Mouse (Mus musculus): ENCODE data around the gene Ajm1. TPM values are rescaled to one million over a fixed set of nuclear protein-coding genes. Genes with fewer than 3 reads are reported as not detected.

The Ajm1 gene
- total RNA-seq, 2 experiments from 2014 or later, result 4.6 to 5.3 TPM

DNA sequence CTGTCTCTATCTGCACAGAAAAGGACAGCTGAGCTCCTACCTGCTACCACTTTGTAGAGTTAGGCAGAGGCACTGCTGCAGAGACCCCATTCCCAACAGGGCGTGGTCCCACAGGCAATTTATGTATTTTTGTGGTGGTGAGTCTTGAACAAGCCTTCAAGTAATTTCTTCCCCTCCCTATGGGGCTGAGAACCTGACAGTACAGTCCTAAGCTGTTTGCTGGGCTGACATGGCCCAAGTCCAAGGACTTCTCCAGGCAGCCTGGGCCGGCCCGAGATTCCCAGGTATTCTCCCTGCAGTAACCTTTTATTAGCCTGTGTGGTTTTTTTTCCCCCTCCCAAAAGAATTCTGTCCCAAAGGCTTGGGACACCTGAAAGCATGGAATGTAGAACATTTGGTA is 2.6 kb upstream of the Ajm1 start:
- no peak for DNase-seq (ENCODE audit: low spot score in 2 of 2)

DNA sequence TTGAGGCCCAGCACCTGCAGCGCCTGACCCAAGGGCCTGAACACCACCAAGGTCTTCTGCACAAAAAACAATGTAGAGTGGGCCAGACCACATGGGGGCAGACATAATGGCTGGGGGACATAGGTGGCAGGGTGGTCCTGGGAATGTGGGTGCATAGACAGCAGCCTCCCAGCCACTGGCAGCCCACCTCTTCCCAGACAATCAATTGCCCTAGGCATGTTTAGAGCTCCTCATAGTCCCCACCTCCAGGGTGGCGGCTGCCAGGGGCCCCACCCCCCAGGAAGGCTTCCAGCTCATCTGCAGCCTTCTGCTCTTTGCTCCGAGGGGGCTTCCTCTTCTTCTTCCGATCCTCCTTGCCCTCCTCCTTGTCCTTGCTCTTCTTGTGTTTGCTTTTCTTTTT is 2.0 kb upstream of the Ajm1 start:
- no peak for DNase-seq (ENCODE audit: low spot score in 2 of 2)

DNA sequence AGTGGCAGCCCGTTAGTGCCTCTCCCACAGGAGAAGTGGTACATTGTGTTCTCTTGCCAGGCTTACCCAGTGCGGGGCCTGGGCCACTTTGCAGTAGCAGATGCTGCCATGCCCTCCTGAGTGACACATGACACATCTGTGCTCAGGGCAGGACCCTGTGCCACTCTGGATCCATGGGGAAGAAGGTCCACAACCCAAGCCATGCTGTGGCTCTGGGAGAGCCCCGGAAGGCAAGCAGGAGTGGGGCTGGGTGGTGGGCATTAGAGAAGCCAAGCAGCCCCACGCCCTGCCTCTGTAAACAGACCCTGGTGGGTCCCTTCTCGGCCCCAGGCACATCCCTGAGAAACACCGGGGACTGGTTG is 1.5 kb upstream of the Ajm1 start:
- DNase-seq (ENCODE audit: low spot score in 2 of 2), result no peak

DNA sequence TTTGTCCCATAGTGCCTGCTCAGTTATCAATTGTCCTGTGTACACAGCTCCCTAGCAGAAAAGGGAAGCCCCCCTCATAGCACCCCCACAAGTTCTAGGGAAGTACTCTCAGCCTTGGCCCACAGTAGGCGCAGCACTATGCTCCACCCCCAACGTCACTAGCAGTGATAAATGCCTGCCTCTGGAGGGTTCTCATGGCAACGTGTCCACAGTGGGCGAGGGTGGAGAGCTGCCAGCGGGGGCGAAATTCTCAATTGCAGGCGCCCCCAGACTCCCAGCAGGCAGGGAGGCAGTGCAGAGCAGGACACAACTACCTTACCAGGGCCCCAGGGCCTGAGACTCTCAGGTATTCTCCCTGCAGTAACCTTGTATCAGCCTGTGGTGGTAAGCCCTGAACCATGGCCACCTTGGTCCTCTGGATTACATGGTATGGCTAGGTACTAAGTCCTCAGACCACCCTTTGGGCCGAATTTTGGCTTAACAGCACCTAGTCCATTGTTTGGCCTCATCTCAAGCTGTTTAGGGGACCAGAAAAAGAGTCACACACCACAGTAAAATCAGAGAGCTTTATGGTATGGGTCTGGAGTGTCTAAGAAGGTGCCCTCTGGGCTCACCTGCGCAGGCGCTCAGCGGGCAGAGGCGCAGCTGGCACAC is 1.0 kb upstream of the Ajm1 start:
- no peak for DNase-seq (ENCODE audit: low spot score in 2 of 2)

DNA sequence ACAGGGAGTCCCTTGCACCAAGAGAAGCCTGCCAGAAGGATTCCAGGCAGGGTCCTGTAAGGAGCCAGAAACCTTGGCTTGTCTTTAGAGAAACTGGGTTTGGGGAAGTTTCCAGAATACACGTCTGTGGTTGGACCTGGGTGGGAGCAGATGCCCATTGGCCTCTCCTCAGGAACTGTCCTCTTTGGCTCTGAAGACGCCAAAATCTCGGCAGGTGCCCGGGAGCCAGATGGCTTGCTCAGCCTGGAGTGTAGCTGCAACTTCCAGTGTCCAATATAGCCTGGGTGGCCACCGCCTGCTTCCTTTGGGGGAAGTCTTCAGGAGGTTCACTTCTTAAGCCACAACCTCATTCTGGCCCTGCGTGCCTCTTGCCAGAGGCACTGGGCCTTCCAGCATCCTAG is 344 bp upstream of the Ajm1 start:
- DNase-seq (ENCODE audit: low spot score in 2 of 2), result no peak

DNA sequence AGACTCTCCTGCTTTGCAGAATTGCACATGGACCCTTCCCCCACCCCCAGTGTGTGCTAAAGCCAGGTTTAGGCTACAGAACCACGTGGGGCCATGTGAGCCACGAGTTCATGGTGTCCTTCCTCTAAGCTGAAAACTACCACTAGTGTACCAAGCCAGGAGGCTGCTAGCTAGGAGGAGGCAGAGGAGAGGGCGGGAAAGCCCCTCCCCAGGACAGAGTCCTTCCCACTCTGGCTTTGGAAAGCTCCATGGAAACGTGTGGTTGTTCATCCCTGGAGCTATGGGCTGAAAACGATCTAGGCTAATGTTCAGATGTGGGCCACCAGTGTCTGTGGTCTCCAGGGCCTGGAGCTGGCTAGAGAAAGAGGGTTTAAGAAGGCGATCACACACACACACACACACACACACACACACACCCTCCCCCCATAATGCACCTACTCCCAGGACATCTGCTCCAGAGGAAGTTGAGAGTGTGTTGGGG is 896 bp downstream of the Ajm1 start:
- no peak for DNase-seq (ENCODE audit: low spot score in 2 of 2)

DNA sequence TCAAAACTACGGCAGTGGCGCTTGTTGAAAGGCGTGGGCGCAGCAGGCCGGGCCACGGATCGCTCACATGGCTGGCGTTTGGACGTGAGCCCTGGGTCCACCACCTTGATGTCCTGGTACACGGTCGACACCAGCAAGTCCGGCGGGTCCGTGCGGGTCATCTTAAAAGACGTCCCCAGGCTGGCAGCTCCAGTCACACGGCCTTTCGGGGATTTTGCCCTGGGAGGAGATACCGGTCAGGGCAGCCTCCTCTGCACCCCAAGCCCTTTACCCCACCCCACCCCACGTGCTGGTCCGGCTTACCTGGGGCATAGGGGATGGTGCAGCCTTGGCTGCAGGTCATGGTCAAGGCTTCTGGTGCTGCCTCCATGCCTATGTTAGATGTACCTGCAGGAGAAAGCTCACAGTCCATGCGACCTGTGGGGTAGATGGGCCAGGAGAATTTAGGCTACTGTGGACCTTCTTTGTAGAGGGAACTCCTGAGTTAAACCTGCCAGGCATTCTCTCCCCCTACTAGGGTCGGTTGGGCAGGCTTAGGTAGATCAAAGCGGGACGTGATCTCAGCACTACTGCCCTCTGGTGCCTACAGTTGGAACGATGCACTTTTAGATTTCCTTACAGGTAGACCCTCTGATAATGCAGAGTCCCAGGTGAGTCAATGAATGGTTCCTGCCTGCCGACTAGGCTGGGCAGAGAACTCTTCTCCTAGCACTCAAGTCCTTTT is 1.7 kb downstream of the Ajm1 start:
- no peak for DNase-seq (ENCODE audit: low spot score in 2 of 2)

DNA sequence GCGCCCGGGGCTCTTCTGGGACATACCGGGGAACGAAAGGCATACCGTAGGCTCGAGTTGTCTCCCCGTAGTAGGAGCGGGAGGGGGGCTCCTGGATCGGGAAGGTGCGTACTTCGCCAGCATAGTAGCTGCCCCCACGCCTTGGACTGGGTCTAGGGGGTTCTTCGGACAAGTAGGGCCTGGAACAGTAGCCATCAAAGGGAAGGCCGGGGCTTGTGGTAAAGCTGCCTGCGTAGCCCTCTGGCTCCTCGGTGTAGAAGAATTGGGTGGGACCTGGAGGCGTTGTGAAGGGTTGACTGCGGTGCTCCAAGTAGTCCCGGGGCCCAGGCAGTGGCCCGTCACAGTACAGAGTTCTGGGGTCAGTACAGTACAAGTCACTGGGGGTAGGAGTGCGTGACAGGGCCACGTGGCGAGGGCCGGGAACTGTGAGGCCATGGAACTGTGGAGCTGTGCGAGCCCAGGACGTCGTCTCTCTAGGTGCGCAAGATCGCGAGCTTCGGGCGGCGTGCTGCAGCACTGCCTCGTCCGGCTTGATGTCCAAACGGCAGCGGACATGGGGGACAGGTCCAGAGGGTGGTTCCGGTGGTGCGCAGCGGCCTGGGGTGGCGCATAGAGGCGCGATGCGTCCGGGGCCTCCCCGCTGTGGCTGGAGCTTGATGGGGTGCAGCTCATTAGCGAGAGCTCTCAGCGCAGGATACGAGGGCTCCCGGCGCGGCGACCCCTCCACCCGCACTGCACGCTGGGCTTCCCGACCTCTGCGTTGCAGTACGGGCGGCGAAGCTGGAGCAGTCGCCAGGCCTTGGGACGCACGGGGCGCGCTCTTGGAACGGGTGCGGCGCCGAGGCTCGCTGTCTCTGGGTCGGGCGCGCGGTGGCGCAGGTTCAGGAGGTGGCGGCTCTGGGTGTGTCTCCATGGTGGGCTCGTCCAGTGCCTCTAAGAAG is 2.5 kb downstream of the Ajm1 start:
- no peak for DNase-seq (ENCODE audit: low spot score in 2 of 2)

DNA sequence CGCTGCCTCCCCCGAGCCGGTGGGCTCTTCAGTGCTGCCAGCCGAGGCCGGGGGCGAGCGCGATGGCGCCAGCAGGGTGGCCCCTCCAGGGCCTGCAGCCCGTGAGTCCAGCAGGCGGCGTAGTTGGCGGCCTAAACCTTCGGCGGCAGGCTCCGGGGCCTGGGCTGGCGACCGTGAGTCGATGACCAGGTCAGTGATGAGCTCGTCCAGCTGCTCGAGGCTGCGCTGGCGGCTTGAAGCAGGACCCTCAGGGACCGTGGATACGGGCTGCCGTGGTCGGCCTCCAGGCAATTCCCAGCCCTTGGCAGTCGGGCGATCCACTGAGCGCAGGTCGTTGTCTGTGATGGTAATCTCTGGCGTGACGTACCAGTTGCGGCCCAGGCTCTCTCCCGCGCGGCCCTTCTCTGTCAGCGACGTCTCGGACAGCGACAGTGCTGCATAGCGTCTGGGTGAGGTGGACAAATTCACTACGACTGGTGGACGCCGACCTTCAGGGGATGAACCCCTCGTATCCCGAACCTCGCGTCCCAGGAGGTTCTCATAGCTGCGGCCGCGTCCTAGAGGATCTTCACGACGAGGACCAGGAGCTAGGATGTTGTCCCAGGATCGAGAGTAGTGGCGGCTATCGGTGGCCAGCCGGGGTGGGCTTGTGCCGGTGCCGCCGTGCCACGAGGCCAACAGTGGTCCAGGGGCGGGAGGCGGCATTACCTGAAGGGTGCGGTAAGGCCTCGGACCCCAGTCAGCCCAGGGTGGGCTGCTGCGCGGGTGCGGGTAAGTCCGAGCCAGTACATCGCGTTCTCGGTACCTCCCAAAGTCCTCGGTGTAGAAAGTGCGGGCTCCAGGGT is 3.4 kb downstream of the Ajm1 start:
- DNase-seq (ENCODE audit: low spot score in 2 of 2), result no peak

DNA sequence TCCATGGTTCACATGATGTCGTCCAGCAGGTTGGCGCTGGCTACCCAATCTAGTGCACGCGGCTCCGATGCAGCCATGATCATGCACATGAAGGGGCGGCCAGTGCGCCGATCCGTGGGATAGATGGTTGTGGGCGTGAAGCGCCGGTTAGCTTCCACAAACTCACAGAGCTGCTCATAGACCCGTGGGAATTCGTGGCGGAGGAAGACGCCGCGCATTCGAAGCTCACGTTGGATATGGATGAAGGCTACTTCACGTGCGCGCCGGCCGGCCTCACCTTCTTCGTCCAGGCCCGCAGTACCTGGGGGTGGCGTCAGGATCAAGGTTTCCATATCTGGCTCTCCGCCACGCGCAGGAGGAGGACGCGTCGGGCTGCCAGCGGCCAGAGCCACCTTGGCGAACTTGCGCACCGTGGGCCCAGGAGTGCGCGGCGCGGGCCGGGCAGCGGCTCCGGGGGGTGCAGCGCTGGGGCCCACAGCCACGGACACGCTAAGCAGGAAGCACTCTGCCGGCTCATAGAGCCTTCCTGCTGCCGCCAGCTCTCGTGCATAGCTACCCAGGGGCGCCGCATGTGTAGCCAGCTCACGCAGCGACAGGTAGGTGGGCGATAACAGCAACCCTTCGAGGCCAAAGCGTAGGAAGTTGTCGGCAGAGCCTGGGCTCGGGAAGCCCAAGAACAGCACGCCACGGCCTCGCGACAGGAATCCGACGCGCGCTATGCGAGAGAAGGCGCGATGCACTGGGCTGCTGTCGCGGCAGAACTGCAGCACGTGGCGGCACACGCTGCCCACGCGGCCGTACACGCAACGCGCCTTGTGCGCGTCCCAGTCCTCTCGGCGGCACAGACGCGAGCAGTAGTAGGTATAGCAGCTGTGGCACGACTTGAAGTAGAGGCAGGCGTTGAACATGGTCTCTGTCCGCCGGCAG is 4.3 kb downstream of the Ajm1 start:
- no peak for DNase-seq (ENCODE audit: low spot score in 2 of 2)

DNA sequence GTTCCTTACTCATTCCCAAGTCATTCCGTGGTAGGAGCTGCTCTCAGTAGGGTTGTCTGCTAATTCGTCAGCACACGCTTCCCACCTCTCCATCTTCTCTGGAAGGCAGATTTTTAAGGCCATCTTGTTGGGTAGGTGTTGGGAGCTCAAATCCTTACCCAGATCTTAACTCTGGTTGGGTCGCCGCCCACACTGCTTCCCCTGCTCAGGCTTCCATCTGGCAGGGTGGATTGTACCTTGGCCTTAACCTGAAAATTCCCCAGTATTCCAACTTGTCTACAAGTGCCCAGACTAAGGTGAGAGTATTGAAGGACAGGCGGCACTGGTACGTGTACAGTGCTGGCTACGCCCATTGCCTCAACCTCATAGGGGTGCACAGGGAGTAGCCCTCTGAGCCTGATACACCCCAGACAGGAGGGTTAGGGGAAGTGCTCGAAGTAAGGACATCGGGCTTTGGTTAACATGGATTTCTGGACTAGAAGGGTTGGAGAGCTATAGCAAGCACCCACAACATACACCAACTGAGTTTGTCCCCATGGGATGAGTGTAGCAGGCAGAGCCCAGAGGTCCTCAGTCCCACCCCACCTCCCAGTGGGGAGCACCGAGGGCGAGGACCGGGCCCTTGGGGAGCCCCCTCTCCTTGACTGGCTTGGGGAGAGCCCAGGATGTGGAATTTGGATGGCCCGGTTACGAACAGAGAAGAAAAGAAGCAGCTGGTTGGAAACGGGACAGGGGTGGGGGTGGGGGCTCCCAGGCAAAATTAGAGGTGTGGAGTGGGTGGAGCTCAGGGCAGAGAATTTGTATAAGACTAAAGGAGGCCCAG is 5.3 kb downstream of the Ajm1 start:
- no peak for DNase-seq (ENCODE audit: low spot score in 2 of 2)

DNA sequence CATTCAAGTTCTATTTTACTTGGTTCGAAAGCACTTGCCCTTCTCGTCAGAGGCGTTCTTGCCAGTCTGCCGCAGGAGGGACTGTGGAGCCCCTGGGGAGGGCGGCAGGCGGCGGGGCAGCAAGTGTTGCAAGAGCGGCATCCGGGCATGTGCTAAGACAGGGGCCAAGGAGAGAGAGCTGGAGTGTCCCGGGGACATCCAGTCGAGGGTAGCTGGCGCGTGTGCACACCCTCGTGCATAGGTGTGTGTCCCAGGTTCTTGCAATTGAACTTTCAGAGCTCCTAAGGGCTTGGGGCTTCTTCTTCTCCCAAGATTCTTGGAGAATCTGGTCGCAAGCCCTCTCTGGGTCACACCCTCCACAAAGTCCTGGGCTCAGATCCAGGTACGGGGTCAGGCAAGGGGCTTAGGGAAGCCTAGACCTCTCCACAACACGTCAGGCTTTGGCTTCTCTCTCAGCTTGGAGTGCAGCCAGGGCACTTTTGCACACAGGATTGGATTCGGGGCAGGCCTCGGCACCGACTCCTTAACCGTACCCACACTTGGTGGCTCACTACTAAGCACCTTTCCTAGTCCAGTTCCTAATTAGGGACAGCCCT is 6.0 kb downstream of the Ajm1 start:
- no peak for DNase-seq (ENCODE audit: low spot score in 2 of 2)

DNA sequence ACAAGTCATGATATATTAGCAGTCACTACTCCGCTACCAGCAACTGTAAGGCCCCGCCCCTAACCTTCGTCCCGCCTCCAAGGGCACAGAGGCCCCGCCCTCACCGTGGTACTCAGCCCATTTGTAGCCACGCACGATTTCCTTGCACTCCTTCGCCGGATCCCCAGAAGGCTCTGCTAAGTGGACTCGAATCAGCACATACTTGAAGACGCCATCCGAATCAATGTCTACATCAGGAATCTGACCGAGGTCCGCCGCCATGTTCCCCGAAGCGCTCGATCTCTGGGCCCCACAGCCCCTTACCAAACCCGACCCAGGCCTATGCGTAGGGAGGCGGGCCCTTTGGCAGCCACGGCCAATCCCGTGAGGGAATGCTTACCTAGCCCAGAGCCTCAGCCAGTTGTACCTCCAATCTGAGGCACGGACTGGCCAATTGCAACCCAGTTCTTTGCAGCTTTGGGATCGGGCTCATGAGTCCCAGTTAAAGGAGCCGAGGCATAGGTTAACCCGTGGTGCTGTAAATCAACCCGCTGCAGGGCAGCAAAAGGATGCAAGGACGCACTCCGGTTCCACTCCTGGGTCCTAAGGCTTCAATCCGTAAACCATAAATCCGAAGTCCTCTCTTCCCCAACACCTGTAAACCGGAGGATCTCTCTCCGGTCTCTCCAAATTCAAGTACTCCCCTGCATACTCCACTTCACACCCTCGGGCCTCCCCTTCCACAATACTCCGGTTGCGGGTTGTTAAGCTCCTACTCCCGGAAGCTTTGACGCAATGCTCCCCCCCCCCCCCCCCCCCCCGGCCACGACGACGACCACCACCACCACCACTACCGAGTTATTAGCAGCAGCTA is 6.8 kb downstream of the Ajm1 start, which contains the start of the genes Mamdc4 and Phpt1:
Gene Mamdc4 (minus strand): TSS at position 267 of the 853 bp plus-strand sequence.
Gene Phpt1 (minus strand): TSS at position 646 of the 853 bp plus-strand sequence.
- peak; percentile 87 to 93 for DNase-seq (ENCODE audit: low spot score in 2 of 2)

DNA sequence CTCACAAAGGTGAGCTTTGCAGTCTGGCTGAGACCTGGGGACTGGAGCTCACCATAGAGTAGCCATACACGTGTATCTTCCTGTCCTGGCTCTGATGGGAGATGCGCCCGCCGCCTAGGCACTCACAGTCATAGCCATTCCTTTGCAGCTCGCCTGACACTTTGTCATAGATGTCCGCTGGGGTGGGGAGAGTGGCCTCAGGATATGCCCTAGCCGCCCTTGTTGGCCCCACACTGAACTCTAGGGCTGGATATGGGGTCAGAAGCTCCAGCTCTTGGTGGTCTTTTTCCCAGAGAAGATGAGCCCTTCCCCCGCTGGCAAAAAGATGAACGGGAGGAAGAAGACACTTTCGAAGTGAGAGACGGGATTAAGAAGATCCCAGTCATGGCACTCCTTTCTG is 7.4 kb downstream of the Ajm1 start:
- no peak for DNase-seq (ENCODE audit: low spot score in 2 of 2)

DNA sequence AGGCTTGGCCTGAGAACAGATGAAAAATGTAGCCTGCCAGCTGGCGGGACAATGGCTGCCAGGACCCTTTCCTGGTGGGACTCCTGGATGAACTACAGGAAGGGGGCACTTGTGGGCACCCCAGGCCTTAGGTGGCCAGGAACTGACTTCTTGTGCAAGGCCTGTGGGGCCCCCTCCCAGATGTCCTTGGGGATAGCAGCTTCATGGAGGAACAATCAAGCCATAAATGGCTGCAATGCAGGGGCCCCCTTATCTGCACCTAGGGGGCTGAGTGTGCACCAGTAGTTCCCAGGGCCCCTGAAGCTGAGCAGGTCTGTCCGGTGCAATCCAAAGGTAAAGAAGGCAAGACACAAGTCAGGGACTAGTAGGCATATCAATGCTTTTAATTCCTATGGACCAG is 8.5 kb downstream of the Ajm1 start:
- no peak for DNase-seq (ENCODE audit: low spot score in 2 of 2)

DNA sequence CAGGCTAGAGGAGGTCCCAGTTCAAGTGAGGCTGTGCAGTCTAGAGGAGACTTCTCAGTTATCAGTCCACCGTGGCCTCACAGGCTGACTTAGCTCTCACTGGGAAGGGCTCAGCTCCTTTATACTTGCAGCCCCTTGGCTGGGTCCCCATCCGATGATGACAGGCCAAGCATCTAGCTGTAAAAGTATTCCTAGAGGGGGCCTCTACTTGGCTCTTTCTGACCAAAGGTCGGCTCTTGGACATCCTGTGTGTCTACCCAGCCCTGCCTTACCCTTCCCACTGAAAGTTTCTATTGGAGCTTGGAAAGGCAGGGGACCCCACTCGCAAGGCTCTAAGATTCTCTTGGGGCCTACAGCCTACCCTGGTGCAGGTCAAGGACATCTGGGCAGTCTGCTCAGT is 10.3 kb downstream of the Ajm1 start:
- no peak for DNase-seq (ENCODE audit: low spot score in 2 of 2)

DNA sequence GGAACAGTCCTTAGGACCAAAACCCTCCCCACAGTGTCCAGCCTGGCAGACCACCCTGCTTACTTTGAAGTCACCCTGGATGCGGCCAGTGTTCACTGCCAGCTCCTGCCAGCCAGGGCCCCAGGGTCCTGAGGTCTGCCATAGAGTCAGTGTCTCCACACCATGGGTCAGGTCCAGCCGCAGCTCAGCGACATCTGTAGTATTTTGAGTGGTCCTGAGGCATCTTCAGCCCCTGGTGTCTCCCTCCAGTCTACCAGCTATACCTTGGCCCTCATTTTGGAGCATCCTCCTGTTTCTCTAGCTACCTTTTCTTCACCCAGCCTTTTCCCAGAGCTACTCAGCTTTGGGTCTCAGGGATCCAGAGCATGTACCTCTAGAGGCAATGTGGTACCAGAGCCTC is 12.2 kb downstream of the Ajm1 start:
- DNase-seq (ENCODE audit: low spot score in 2 of 2), result no peak

Data from adrenal gland, postnatal 4 days (tissue).